Mouse (Mus musculus) kidney, postnatal 10 days (tissue): ENCODE results near the gene Sept9.
A peak's percentile ranks its signal among the peaks of the same experiment; 100 is the strongest.
"Not testable (repeated sequence)": the region's sequence is repeated elsewhere in the genome, so short reads cannot be mapped to it uniquely, and the experiment has no call there.

Experiments used
- DNase-seq: peaks from one replicate; pipeline ENCODE4 v3.0.0; 2021; ENCODE audit warnings: mixed read lengths

Sept9 gene

GRCm38 (mm10) chr11:117316441-117317331 is 117.2 kb downstream of the Sept9 start:
- peak; percentile 76 for DNase-seq

GRCm38 (mm10) chr11:117317429-117318101 is 118.1 kb downstream of the Sept9 start:
- DNase-seq: peak; percentile 51

DNA sequence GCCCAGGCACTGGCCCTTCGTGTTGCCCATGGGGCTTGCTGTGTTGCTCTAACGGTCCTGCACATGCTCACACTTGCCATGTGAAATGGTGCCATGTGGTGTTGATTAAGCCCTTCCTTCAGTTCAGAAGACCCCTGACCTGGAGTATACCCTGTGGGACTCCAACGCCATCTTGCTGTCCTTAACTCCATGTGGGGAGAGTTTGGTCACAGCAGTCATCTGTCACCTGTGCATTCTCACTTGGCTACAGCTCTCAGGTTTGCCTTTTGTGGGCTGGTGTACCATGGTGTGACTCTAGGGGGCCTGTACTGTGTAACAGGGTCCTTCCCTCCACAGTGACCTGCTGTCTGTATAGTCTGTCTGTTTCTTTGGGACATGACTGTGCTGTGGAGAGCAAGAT is 118.7 kb downstream of the Sept9 start:
- DNase-seq: peak; percentile 20

DNA sequence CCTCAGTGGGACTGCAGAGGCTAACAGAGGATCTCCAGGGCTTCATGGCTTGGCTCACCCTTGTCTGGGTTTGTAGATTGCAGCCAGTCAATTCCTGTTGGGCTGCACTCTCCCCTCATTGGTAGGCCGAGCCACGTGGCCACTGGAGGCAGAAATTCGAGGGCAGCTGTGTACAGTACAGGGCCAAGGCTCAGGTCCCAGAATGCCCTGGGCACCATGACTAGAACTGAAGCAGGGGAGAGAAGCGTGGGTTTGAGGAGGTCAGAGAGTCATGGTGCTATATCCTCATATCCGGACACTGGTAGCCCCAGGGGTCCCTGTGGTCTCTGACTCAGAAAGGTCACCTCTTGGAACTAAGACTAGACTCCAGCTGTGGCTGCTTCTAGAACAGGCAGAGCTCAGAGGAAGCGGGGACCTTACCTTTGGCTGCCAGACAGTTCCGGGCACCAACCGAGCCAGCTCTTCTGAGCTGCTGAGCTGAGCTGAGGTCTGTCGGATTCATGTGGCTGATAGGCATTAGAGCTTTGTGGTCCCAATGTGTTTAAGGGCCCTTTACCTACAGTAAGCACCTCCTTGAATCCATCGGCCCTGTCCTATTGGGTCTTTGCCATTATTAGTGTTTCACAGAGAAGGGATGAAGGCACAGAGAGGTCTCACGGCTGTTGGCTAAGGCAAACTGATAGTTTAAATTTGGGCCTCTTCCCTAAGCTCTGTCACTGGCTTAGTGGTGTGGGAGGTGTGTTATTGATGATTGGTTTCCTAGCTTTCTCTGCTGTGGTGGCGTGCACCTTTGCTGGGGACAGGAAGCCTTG is 119.5 kb downstream of the Sept9 start:
- peak; percentile 58 for DNase-seq

DNA sequence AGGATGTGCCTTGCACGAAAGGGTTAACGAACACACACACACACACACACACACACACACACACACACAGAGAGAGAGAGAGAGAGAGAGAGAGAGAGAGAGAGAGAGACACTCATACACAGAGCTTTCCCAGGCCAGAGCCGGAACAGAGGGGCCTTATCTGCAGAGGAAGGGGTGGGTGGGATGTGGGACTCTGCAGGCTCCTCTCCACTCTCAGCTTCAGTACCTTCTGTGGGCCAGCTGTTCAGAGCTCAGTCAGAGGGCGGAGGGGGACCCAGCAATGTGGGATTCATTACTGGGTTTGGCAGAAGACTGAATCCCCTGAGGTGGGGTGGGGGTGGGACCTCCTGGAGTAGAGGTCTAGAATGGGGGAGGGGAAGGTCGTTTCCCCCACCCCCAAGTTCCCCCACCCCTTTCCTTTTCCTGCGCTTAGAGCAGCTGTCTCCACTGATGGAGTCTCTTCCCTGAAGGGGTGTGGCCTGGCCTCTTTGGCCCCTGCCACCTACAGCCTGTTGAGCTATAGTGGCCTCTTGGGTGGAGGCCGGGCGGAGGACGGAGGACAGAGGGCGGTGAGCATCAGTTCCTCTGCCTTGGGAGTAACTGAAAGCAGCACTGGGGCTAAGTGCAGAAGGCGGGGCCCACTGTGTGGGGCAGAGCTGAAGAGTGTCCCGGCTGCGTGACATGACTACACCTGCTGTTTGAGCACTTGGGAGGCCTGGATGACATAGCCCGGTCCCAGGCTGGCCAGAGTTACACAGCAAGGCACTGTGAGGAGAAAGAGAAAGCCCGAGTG is 120.3 kb downstream of the Sept9 start:
- peak; percentile 66 for DNase-seq

DNA sequence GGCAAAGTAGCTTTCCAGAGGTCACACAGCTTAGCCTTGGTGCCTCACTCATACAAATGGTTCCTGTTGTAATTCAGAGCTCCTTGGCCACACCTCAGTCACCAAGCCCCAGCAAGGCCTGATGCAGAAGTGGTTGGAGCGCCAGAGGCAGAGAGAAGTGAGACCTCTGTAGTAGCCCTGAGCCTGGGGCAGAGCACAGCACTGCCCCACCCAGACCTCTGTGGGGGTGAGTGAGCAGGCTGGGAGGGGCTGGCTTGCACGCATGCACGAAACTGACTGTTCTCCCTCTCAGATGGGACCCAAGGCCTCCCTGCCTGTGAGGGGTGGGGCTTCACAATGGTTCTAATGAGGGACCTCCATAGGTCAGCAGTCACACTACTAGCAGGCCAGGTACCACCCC is 121.0 kb downstream of the Sept9 start:
- no peak for DNase-seq

- DNase-seq: peak; percentile 70
Observed at GRCm38 (mm10) chr11:117321311-117321971, 122.0 kb downstream of the Sept9 start.

GRCm38 (mm10) chr11:117322311-117322710 is 122.8 kb downstream of the Sept9 start:
- DNase-seq: peak; percentile 21

- no peak for DNase-seq
Observed at GRCm38 (mm10) chr11:117322730-117323579, 123.5 kb downstream of the Sept9 start.

GRCm38 (mm10) chr11:117323976-117324574 is 124.6 kb downstream of the Sept9 start:
- DNase-seq: peak; percentile 45

GRCm38 (mm10) chr11:117324718-117325117 is 125.3 kb downstream of the Sept9 start:
- not testable (repeated sequence) for DNase-seq

DNA sequence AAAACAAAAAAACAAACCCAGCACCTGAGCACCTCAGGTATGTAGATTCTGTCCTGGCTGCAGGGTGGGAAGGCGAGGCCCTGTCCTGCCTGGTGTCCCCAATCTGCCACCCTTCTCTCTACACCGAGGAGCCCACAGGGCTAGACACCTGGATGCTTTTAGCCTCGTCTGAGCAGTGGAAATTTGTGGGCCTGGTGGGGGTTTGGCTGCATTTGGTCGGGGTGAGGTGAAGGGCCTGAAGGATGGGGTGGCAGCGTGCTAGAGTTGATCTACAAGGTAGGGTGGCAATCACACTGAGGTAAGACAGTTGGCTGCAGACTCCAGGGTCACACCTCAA is 125.6 kb downstream of the Sept9 start:
- DNase-seq: no peak

DNA sequence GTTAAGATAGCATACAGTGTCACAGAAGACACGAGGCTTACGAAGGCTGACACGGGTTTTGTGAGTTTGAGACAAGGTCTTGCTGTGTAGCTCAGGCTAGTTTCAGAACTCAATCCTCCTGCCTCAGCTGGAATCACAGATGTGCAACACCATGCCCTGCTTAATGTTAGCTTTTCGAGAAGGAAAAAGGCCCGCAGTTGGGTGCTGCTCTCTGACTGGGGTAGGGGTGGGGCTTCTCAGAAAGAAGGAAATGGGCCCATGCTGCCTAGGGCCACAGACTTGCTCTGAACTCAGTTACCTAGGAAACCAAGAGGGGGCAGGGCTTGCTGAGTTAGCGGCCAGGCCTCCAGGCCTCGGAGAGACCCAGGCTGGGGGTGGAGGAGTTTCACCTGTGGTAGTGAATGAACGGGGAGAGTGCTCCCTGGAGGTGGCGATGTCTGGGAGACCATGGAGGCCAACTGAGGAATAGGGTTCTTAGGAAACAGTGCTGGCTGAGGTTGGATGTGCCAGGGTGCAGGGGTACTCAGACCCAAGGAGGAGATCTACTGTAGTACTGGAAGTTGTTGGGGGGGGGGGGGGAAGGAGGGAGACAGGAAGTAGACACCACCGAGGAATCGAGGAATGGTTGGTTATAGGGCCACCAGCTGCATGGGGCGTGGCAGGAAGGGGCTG is 126.1 kb downstream of the Sept9 start:
- peak; percentile 43 for DNase-seq

DNA sequence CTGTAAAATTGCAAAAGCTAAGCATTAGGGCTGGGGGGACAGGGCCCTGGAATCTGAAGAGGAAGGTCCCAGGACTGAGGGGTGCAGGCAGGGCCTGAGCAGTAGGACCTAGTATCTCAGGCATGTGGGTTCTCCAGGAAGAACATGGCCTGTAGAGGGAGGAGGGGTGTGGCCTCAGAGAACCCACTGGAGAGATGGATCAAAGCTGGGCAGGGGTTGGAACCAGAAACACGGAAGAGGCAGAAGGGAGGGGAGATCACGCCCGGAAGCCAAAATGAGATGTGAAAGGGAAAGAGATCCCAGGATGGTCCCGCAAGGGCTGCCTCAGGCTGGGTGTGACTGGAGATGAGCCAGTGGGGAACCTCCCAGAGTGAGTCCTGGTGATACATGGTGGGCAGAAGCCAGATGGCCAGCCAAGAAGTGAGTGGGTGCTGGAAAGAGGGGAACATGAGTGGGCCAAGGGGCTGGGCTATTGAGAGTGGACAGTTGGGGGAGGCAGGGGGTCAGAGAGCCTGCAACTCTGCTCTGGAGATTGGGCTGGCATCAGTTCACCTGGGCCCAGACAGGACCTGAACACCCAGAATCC is 126.8 kb downstream of the Sept9 start:
- DNase-seq: peak; percentile 35

DNA sequence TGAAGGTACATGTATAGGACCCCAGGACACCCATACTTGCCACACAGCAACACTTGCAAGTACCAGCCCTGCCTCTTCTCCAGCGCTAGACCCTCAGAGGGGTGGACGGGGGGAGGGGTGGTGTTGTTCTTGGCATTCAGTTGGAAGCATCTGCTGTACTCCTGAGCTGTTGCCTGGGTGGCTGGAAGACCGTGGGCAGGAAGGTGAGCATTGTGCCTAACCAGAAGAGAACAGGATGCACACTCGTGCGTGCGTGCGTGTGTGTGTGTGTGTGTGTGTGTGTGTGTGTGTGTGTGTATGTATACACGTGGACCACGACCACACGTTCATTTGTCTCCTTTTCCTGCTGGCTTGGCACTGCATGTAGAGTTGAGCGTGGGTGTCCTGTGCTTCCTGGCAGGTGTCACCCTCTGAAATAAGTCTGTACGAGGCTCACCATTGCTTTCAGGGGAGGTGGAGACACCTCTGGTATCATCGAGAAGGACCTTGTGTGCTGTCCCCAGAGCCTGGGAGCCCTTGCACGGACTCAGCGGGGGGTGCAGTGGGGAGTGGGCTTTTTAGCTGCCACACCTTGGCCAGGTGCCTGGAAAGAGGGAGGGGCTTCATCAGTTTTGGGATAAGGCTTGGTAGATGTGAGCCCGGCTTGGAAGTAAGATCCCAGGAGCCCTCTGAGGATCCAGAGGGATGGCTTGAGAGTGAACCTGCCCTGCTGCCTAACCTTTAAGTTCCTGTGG is 127.6 kb downstream of the Sept9 start:
- DNase-seq: peak; percentile 45

DNA sequence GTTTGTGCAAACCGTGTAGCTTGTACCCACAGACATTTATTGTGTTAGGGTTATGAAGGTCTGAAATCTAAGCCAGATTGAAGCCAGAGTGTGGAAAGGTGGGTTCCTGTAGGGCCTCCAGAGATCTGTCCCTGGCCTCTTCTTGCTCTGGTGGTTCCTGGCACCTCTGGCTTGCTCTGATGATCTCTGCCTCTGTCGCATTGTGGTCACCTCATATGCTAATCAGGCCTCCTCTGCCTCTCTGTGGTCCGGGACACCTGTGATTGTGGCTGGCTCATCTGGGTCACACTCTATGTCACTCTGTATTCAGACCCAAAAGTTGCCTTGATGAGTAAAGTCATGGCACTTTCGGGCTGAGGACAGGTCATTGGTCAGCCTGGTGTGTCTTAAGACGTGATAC is 128.2 kb downstream of the Sept9 start:
- DNase-seq: no peak

- peak; percentile 51 for DNase-seq
Observed at GRCm38 (mm10) chr11:117330076-117330950, 130.9 kb downstream of the Sept9 start.

DNA sequence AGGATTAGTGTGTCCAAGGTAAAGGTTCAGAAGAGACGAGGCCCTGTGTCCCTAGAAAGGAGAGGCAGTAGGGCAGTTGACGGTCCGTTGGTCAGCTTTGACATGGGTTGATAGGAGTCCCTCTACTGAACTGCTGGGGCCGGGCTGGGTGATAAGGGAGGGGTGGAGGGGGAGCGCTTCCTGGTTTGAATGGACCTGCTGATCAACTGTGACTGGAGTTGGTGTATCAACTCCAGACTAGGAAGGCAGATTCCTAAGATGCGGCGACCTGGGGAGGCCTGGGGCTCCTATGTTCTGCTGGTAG is 131.4 kb downstream of the Sept9 start:
- peak; percentile 50 for DNase-seq
